Mouse (Mus musculus) adrenal gland, adult 2 months (tissue): ENCODE results near the gene Ubash3a. TPM values are rescaled to one million over a fixed set of nuclear protein-coding genes. Genes with fewer than 3 reads are reported as not detected.

ENCODE experiments used
- DNase-seq: peaks from one replicate; pipeline ENCODE4 v3.0.0; 2021
- polyA plus RNA-seq: library from polyadenylated mRNA; depleted of rRNA; stranded (reverse); fragments of >200 nt; gene quantifications from 2 replicates; pipeline ENCODE4 v1.2.3, GENCODE M21; 2012; rRNA removed
- total RNA-seq, 2 experiments: library from RNA; stranded (reverse); gene quantifications; 2 replicates each; pipeline ENCODE4 v1.2.3; 2021

Gene Ubash3a
- total and polyA plus RNA-seq, 3 experiments: 0.18 to 0.24 TPM; not detected in 1

DNA sequence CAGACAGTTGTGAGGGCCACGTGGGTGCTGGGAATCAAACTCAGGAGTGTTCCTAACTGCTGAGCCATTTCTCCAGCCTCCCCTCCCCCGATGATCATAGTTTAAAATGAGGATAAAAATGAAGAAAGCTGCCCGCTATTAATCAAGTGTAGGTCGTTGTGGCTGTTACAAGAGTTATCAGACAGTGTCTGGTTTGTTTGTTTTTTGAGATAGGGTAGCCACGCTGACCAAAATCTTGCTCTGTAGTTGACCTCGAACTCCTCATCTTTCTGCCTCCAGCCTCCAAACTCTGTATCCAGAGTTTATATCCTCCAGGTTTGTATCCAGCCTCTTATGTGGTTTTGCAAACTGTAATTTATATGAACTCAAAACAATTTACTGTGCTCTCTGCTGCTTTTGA lies 72.6 kb downstream of the Ubash3a start:
- no peak for DNase-seq

DNA sequence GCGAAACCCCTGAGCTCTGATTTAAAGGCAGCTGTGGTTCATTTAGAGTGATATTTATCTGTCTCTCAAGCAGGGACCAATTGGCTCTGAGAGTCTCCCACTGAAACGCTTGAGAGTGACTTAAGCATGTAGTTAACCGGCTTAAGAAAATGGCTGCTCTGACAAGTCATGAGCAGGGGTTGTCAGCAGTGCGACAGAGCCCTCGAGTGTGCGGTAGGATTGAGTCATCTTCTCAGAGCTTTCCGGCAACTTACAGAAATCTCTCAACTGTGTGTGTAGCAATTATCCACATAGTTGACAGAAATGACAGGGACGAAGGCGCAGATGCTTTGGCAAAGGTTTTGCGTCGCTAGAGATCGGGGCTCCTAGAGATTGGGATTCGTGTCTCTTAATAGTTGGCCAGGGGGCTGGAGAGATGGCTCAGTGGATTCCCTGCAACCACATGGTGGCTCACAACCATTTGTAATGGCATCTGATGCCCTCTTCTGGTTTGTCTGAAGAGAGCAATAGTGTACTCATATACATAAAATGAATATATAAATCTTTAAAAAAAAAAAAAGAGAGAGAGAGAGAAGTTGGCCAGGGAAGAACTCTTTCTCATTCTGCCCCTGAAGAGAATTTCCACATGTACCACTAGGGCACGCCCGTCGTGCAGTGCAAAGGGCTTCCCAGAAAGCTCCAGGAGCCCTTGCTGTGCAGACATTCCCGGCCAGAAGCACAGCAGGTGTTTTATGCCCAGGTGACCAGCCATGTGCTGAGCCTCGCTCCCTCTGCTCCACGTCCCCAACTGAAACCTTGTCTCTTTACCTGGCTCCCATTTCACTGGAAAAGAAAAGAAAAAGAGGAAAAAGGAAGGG lies 74.4 kb downstream of the Ubash3a start:
- no peak for DNase-seq

DNA sequence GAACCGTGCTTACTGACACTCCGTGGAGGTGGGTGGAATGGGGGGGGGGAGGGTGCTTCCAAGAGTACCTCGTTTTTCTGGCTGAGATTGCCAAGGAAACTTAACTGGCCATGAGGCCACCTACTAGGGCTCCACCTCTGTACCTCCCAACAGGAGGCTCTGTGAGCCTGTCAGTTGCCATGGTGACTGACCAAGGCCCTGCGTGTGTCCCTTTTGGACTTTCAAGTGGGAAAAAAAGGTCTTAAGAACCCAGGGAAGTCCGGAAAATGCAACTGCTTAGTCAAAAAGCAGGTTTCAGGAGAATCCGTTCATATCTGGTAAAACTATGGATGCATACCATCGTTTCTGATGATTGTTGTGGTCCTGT lies 75.0 kb downstream of the Ubash3a start:
- no peak for DNase-seq

DNA sequence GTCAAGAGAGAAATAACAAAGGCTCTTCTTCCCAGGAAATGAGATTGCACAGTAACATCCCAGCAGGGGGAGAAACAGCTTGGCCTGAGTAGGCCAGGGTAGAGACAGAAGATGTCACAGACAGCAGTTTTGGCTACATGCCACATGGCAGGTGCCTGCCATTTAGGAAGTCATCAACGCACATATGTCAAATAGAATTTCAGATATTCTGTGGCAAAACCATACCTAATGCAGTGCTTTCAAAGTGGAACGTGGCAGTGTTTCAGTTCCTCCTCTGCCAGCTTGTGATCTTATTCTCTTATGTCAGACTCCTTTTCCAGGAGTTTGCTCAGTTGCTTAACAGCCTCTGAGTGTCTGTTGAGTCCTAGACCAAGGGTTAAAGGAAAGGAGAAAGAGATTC lies 78.2 kb downstream of the Ubash3a start:
- DNase-seq: no peak

DNA sequence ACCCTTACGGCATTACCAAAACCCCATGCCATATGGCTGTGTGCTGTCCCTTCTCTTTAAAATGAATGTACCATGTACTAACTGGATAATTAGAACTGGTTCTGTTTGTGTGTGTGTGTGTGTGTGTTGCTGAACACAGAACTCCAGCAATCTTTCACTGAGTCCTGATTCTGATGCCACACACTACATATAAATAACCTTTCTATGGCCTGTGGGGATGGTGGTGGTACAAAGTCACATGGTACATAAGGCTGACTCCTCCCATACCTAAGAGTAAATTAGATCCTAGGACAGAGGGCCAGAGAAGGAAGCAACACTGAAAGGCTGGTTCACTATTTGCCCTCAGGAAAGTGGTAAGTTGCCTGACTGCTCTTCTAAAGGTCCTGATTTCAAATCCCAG lies 78.8 kb downstream of the Ubash3a start, which contains the start of gene Slc37a1:
Slc37a1 (plus strand) TSS at position 301 of the 400 bp plus-strand sequence.
- DNase-seq: no peak

DNA sequence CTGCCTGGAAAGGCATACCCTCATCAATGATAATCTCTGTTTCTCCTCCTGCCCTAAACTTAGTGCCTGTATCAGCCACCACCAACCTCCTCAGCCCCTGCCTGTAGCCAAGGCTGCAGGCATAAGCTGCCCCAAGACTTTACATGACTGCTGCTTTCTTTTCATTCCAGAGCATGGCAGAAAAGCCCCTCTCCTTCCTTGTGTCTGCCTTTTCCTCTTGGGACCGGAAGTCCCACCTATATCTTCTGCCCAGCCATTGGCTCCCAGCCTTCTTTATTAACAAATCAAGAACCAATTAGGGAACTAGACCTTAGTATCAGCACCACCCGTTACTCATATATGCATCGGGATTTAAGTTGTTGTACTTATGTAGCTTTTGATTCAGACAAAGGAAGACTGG lies 79.5 kb downstream of the Ubash3a start:
- DNase-seq: no peak

DNA sequence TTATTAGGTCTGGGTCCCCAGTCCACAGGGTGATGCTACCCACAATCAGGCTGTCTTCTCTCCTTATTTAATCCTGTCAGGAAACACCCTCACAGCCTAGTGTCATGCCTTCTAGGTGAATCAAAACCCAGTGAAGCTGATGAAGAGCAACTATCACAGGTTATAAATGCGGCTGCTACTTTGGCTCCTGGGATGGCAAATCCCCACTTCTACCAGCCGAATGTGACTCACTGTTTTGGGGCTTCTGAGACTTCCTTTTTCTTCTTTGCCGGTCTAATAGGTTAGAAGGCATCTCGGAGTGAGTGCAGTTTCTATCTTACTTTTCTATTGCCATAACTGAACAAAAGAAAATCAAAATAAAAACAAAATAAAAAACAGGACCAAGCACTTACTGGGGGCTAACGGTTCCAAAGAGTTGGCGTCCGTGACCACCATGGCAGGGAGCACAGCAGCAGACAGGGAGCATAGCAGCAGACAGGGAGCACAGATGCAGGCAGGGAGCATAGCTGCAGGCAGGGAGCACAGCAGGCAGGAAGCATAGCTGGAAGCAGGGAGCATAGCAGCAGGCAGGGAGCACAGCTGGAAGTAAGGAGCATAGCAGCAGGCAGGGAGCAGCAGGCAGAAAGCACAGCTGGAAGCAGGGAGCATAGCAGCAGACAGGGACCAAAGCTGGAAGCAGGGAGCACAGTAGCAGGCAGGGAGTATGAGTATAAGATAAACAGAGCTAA lies 81.5 kb downstream of the Ubash3a start:
- DNase-seq: no peak

DNA sequence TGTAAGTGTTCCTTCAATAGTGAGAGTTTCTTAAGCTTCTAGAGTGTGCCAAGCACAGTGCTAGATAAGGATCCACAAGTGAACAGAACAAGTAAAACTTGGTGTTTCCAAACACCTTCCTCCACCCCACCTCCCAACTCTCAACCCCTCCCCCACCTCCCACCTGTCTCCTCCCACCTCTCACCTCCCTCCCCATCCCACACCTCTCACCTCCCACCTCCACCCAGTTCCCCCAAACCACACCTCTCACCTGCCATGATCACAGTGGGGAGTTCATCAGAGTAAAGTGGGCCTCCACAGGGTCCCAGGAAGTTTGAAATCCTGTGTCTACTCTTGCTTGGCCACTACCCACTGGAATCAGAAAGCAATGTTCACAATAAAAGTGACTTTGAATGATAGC lies 82.6 kb downstream of the Ubash3a start:
- no peak for DNase-seq

DNA sequence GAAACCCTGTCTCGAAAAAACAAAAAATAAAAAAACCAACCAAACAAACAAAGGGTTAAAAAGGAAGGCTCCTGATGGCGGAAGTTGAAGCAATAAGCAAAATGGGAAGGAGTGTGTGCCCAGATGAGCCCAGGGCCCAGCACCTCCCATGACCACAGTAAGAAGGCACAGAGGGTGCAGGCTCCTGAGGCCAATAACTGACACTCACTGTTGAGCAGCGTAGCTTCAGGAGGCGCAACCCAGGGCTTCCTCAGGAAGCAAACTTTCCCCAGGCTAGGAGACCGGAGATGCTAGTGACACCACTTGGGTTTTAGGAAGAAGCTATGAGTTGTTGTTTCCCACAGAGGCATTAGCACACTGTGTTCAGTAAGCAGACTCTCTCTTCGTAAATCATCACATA lies 83.2 kb downstream of the Ubash3a start:
- no peak for DNase-seq

DNA sequence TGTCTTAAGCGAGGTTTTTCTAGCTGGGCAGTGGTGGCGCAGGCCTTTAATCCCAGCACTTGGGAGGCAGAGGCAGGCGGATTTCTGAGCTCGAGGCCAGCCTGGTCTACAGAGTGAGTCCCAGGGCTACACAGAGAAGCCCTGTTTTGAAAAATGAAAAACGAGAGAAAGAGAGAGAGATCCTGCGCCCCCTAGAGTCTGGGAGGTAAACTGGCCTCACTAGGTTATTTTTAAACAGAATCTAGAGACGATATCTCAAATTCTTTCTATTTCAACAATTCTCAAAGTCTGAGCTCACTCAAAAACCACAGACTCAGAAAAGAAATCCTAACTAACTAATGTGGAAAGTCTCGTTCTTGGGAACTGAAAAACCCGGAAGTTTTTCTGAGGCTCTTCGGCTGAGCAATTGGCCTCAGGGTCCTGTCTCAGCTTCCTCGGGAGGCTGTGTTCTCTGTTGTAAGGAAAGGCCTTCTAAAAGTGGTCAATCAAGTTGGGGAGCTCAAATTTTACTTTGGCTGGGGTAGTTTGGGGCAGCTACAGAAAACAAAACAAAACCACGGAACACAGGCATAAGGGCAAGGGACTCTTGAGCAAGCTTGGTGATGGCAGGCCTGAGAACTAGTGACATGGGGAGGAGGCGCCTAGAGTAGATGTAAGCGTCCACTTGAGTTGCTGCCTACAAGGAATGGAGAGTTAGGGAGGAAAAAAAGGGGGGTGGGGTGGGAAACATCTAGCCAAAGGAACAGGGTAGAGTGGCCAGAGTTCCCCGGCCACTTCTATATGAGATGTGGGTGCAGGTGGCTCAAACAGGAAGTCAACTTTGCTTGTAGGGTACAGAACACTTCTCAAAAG lies 86.9 kb downstream of the Ubash3a start:
- no peak for DNase-seq

DNA sequence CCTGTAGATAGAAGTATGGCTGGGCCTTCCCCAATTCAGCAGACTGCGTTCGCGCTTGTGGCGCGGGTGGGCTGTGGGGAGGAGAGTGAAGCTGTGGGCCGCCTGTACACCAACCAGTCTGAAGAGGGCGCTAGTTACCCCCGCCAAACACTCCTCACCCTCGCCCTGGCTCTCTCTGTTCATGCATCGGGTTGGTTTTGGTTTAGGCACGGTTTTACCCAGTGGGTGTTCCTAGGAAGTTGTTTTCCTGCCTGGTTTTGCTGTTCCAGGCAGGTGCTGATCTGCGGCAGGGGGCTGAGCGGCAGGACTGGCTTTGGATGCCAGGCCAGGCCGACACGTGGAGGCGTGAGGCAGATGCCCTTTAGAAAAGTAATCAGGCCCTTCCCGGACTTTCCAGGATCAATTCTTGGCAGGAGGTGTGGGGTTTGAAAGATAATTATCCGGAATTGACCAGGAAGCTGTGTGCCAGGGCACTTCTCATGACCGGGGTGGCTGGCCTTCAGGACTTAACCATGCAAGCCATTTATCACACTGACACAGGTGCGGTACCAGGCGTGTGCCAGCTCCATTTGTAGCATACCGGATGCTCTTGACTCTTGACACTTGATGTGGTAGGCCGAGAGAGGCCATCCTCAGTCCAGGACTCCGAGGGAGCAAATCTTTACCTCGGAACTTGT lies 87.7 kb downstream of the Ubash3a start:
- peak; percentile 76 for DNase-seq

DNA sequence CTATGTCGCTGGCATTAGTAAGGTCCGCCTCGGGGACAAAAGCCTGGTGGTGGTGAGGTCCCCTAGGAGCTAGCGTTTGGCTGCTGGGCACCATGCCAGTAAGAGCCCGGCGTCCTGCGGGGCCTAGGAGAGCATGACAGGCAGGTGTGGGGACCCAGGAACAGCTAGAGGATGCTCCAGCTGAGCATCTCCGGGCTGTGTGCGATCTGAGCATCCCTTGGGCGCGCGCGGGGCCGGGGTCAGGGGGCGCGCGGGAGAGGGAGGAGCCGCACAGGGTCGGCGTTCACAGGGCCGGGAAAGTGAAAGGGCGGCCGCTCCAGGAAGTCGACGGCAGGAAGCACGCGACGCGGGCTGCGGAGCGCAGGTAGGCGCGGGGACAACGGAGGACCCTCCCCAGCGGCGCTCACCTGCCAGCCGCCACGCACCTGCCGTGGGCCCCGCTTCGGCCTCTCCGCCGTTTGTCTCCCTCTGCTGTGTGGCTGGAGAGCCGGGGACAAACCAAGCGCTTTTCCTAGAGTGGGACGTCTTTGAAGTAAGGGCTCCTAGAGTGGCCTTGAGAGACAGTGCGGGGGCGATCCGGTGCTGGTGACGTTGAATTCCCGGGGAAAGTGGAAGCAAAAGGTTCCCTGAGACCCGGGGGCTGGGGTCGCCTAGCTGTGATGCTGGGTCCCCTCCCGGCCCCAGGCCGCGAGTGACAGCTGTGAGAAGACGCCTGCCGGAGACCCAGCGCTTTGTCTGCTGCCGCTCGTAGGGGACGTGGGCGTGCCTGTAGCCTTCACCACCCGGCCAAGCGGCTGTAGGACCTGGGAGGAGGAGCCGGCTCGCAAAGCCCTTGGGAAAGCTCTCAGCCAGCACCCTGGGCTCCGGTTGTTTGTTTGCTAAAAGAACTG lies 88.5 kb downstream of the Ubash3a start:
- DNase-seq: peak; percentile 94

Other genes with a start within 250 kb of the Ubash3a start
- 10 to 100 TPM in 1 of 2 experiments, 1 to 10 TPM in 1; 5.2 to 18.6 TPM for gene Abcg1, start 150.2 kb upstream of the Ubash3a start, total RNA-seq
- gene Abcg1, start 150.2 kb upstream of the Ubash3a start, polyA plus RNA-seq: 7.9 and 8.2 TPM in 2 replicates
- not detected for gene Tff3, start 78.2 kb upstream of the Ubash3a start, total RNA-seq
- gene Tff3, start 78.2 kb upstream of the Ubash3a start, polyA plus RNA-seq: 0.44 and 0.48 TPM in 2 replicates
- not detected for gene Tff2, start 63.6 kb upstream of the Ubash3a start, total RNA-seq
- gene Tff2, start 63.6 kb upstream of the Ubash3a start, polyA plus RNA-seq: 1.1 TPM in 1 of 2 replicates, not detected in the other
- gene Tff1, start 42.6 kb upstream of the Ubash3a start, total RNA-seq: not detected
- 0.16 and 6.8 TPM in 2 replicates for gene Tff1, start 42.6 kb upstream of the Ubash3a start, polyA plus RNA-seq
- gene Tmprss3, start 8.9 kb upstream of the Ubash3a start, total RNA-seq: not detected
- not detected in 2 replicates for gene Tmprss3, start 8.9 kb upstream of the Ubash3a start, polyA plus RNA-seq
- 1 to 10 TPM; 4.5 to 8.0 TPM for gene Rsph1, start 69.5 kb downstream of the Ubash3a start, total RNA-seq
- gene Rsph1, start 69.5 kb downstream of the Ubash3a start, polyA plus RNA-seq: 0.21 and 0.22 TPM in 2 replicates
- 10 to 100 TPM in 1 of 2 experiments, 1 to 10 TPM in 1; 5.7 to 13.4 TPM for gene Slc37a1, start 78.9 kb downstream of the Ubash3a start, total RNA-seq
- 13.1 and 15.1 TPM in 2 replicates for gene Slc37a1, start 78.9 kb downstream of the Ubash3a start, polyA plus RNA-seq
- 1 to 10 TPM; 2.5 to 3.4 TPM for gene Pde9a, start 178.3 kb downstream of the Ubash3a start, total RNA-seq
- gene Pde9a, start 178.3 kb downstream of the Ubash3a start, polyA plus RNA-seq: 1.9 and 3.1 TPM in 2 replicates